Mouse (Mus musculus) embryo, embryonic 9.5 days (tissue): Measurements from ENCODE around the gene Taar7a.

ENCODE experiments used
- DNase-seq: peaks from one replicate; pipeline ENCODE4 v3.0.0-alpha.2; 2017; ENCODE audit errors: extremely low spot score

The Taar7a gene

GRCm38 (mm10) chr10:23993381-23993780 lies at the start of gene Taar7a:
TSS of gene Taar7a (minus strand) at chr10:23993481.
- no peak for DNase-seq

- DNase-seq: no peak
Measured at GRCm38 (mm10) chr10:24040120-24040869, 47.0 kb upstream of the Taar7a start.

GRCm38 (mm10) chr10:24037314-24037713 lies 44.0 kb upstream of the Taar7a start, which contains the start of gene Taar7e:
TSS of gene Taar7e (plus strand) at chr10:24037614.
- DNase-seq: no peak

- no peak for DNase-seq
Measured at GRCm38 (mm10) chr10:24031347-24031746, 38.1 kb upstream of the Taar7a start.

- DNase-seq: no peak
Measured at GRCm38 (mm10) chr10:24026922-24027321, 33.6 kb upstream of the Taar7a start, which contains the start of gene Taar7d. TSS of gene Taar7d (plus strand) at chr10:24027222.

GRCm38 (mm10) chr10:24008143-24008542 lies 14.9 kb upstream of the Taar7a start:
- DNase-seq: no peak

GRCm38 (mm10) chr10:24007034-24007433 lies 13.8 kb upstream of the Taar7a start:
- DNase-seq: no peak

GRCm38 (mm10) chr10:24006442-24006841 lies 13.2 kb upstream of the Taar7a start:
- DNase-seq: no peak

- DNase-seq: no peak
Measured at GRCm38 (mm10) chr10:23999639-24000038, 6.4 kb upstream of the Taar7a start, which contains the start of gene Taar7b. TSS of gene Taar7b (plus strand) at chr10:23999939.

- DNase-seq: no peak
Measured at GRCm38 (mm10) chr10:23986419-23986818, 6.9 kb downstream of the Taar7a start.

GRCm38 (mm10) chr10:23985546-23985945 lies 7.7 kb downstream of the Taar7a start, which contains the start of gene Taar6:
TSS of gene Taar6 (minus strand) at chr10:23985646.
- no peak for DNase-seq

- peak; percentile 79 for DNase-seq
Measured at GRCm38 (mm10) chr10:23978901-23979705, 14.2 kb downstream of the Taar7a start.

GRCm38 (mm10) chr10:23977958-23978357 lies 15.3 kb downstream of the Taar7a start:
- no peak for DNase-seq

GRCm38 (mm10) chr10:23971256-23971655 lies 22.0 kb downstream of the Taar7a start:
- DNase-seq: no peak

- DNase-seq: no peak
Measured at GRCm38 (mm10) chr10:23970656-23971165, 22.6 kb downstream of the Taar7a start, which contains the start of gene Taar5. TSS of gene Taar5 (plus strand) at chr10:23970706.

GRCm38 (mm10) chr10:23964921-23965610 lies 28.2 kb downstream of the Taar7a start:
- DNase-seq: no peak

- no peak for DNase-seq
Measured at GRCm38 (mm10) chr10:23963444-23963843, 29.8 kb downstream of the Taar7a start.

- no peak for DNase-seq
Measured at GRCm38 (mm10) chr10:23960444-23960915, 32.8 kb downstream of the Taar7a start, which contains the start of gene Taar4. TSS of gene Taar4 (plus strand) at chr10:23960494.

GRCm38 (mm10) chr10:23959071-23959470 lies 34.2 kb downstream of the Taar7a start:
- DNase-seq: no peak

GRCm38 (mm10) chr10:23951714-23952113 lies 41.6 kb downstream of the Taar7a start:
- no peak for DNase-seq

- no peak for DNase-seq
Measured at GRCm38 (mm10) chr10:23949508-23950005, 43.7 kb downstream of the Taar7a start, which contains the start of gene Taar3. TSS of gene Taar3 (plus strand) at chr10:23949558.
